Mouse (Mus musculus): ENCODE results near the gene Pipox.

GRCm38 (mm10) chr11:77925836-77926657 is 32.2 kb upstream of the Pipox start:
- no peak for TF ChIP-seq CTCF (IDR thresholded peaks at IDR 0.05; ENCODE audit: borderline replicate concordance, control insufficient read depth, extremely low read depth, insufficient read depth, low read length, poor library complexity)
- no peak for TF ChIP-seq POLR2A (IDR thresholded peaks at IDR 0.05; ENCODE audit: control insufficient read depth, extremely low read depth, insufficient read depth, low read length, poor library complexity)
